Comparison of ENCODE assay signal across 27 mouse cellular contexts in the genomic region with DNA sequence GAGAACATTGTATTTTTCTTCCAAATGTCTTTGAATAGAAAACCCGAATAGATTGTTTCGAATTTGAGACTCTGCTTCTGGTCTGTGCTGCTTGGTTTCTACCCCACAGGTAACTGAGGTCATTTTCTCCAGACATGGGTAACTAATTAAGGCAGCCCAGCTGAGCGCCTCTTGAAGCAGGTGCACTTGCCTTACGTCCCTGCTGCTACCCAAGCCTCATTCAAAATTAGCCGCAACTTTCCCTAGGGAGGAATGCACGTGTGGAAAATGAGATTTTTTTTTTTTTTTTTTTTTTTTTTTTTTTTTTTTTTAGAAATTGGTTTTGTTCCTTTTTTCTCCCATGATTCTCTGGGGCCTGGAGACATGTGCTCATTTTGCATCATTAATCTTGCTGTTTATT.
DNase-seq lines count a peak whose midpoint lies in the region; ATAC-seq lines count a peak whose summit lies in the region.
"Had no signal": no experiment of that assay in that cellular context is flagged by ENCODE, and none has a peak within 500 bp of the region (broad histone marks: within the 10 kb centered on the region; RNA-seq: fewer than 3 reads in every experiment).

No protein-coding gene starts in this region.

- 58% methylated on average over 6 of the region's 6 CpGs for WGBS in hindbrain, embryonic 14.5 days
- 59% methylated on average over 6 of the region's 6 CpGs for WGBS in hindbrain, embryonic 13.5 days
- 71% methylated on average over 6 of the region's 6 CpGs for WGBS in midbrain, embryonic 14.5 days
- 69% methylated on average over 6 of the region's 6 CpGs for WGBS in midbrain, embryonic 13.5 days

- no peak for ATAC-seq in hindbrain, embryonic 14.5 days (ENCODE audit: low FRiP score)
- ATAC-seq in hindbrain, embryonic 13.5 days (ENCODE audit: low FRiP score): no peak
- ATAC-seq in midbrain, embryonic 14.5 days (ENCODE audit: low FRiP score, low TSS enrichment): no peak
- ATAC-seq in midbrain, embryonic 13.5 days: no peak
- ATAC-seq: forebrain, embryonic 15.5 days; hindbrain, embryonic 16.5 days; intestine, postnatal 0 days; Patski had no signal

- intact Hi-C loops in heart, postnatal 25 days (cut with DNase I): no loop called here

- no peaks in the 10 kb centered on the region for H3K4me1 ChIP-seq in hindbrain, embryonic 14.5 days (replicated peaks; ENCODE audit: control insufficient read depth, insufficient read depth, low read length)
- no peaks in the 10 kb centered on the region for H3K4me1 ChIP-seq in hindbrain, embryonic 13.5 days (replicated peaks)
- H3K4me1 ChIP-seq in midbrain, embryonic 14.5 days (ENCODE audit: control insufficient read depth, insufficient read depth, low read length): no peaks in the 10 kb centered on the region
- H3K4me1 ChIP-seq in midbrain, embryonic 13.5 days (replicated peaks): no peaks in the 10 kb centered on the region
- H3K4me1 ChIP-seq: embryonic facial prominence, embryonic 12.5 days; forebrain, embryonic 12.5 days; forebrain, embryonic 15.5 days; heart, embryonic 12.5 days; heart, embryonic 15.5 days had no signal

- H3K9ac ChIP-seq in hindbrain, embryonic 14.5 days: no peak overlapping the region
- H3K9ac ChIP-seq in hindbrain, embryonic 13.5 days: no peak overlapping the region
- no peak overlapping the region for H3K9ac ChIP-seq in midbrain, embryonic 14.5 days (replicated peaks; ENCODE audit: low read length)
- H3K9ac ChIP-seq in midbrain, embryonic 13.5 days (replicated peaks): no peak overlapping the region
- H3K9ac ChIP-seq: embryonic facial prominence, embryonic 12.5 days; forebrain, embryonic 12.5 days; forebrain, embryonic 15.5 days; heart, embryonic 12.5 days; heart, embryonic 15.5 days had no signal

- peak; percentile 8 for DNase-seq in embryo, embryonic 11 days
- DNase-seq in embryo, embryonic 10.5 days (ENCODE audit: low spot score): no peak
- DNase-seq in hindbrain, embryonic 14.5 days (ENCODE audit: low spot score): peak; percentile 28
- DNase-seq in midbrain, embryonic 14.5 days: peak; percentile 31
- DNase-seq in heart, postnatal 25 days (ENCODE audit: low spot score): no peak
- DNase-seq: adrenal gland, postnatal 10 days; adrenal gland, postnatal 36 days; cerebellum, adult 11 months; cerebellum, adult 2 months; cerebellum, adult 9-11 months; cerebellum, postnatal 25 days; gastrocnemius, postnatal 25 days; heart, adult 18-20 months; heart, postnatal 10 days; heart, postnatal 4 days had no signal

- no peak overlapping the region for H3K27ac ChIP-seq in hindbrain, embryonic 14.5 days
- H3K27ac ChIP-seq in hindbrain, embryonic 13.5 days: no peak overlapping the region
- H3K27ac ChIP-seq in midbrain, embryonic 14.5 days (replicated peaks; ENCODE audit: low read depth, low read length): no peak overlapping the region
- H3K27ac ChIP-seq in midbrain, embryonic 13.5 days: no peak overlapping the region
- H3K27ac ChIP-seq: embryonic facial prominence, embryonic 12.5 days; forebrain, embryonic 12.5 days; forebrain, embryonic 15.5 days; heart, embryonic 15.5 days had no signal

- H3K9me3 ChIP-seq in hindbrain, embryonic 14.5 days (ENCODE audit: control insufficient read depth, low read length): no peaks in the 10 kb centered on the region
- H3K9me3 ChIP-seq in hindbrain, embryonic 13.5 days: no peaks in the 10 kb centered on the region
- no peaks in the 10 kb centered on the region for H3K9me3 ChIP-seq in midbrain, embryonic 14.5 days (ENCODE audit: control insufficient read depth, low read length)
- no peaks in the 10 kb centered on the region for H3K9me3 ChIP-seq in midbrain, embryonic 13.5 days
- H3K9me3 ChIP-seq: embryonic facial prominence, embryonic 12.5 days; forebrain, embryonic 12.5 days; forebrain, embryonic 15.5 days; heart, embryonic 12.5 days; heart, embryonic 15.5 days had no signal

- no peak overlapping the region for H3K4me3 ChIP-seq in hindbrain, embryonic 14.5 days (replicated peaks; ENCODE audit: low read length)
- H3K4me3 ChIP-seq in hindbrain, embryonic 13.5 days: no peak overlapping the region
- H3K4me3 ChIP-seq in midbrain, embryonic 14.5 days (replicated peaks; ENCODE audit: low read depth, low read length): no peak overlapping the region
- H3K4me3 ChIP-seq in midbrain, embryonic 13.5 days (replicated peaks): no peak overlapping the region
- H3K4me3 ChIP-seq: embryonic facial prominence, embryonic 12.5 days; erythroblast, embryonic 14.5 days; forebrain, embryonic 12.5 days; forebrain, embryonic 15.5 days; heart, embryonic 12.5 days; heart, embryonic 15.5 days had no signal

- H3K36me3 ChIP-seq in hindbrain, embryonic 14.5 days (replicated peaks; ENCODE audit: control insufficient read depth, insufficient read depth): no peaks in the 10 kb centered on the region
- H3K36me3 ChIP-seq in hindbrain, embryonic 13.5 days: no peaks in the 10 kb centered on the region
- no peaks in the 10 kb centered on the region for H3K36me3 ChIP-seq in midbrain, embryonic 14.5 days (ENCODE audit: control insufficient read depth, insufficient read depth, low read length)
- H3K36me3 ChIP-seq in midbrain, embryonic 13.5 days: no peaks in the 10 kb centered on the region
- H3K36me3 ChIP-seq: embryonic facial prominence, embryonic 12.5 days; forebrain, embryonic 12.5 days; forebrain, embryonic 15.5 days; G1E; heart, embryonic 12.5 days; heart, embryonic 15.5 days had no signal

- H3K4me2 ChIP-seq in hindbrain, embryonic 14.5 days (replicated peaks): no peak overlapping the region
- H3K4me2 ChIP-seq in hindbrain, embryonic 13.5 days: no peak overlapping the region
- no peak overlapping the region for H3K4me2 ChIP-seq in midbrain, embryonic 14.5 days (ENCODE audit: low read length)
- no peak overlapping the region for H3K4me2 ChIP-seq in midbrain, embryonic 13.5 days (replicated peaks)
- H3K4me2 ChIP-seq: embryonic facial prominence, embryonic 12.5 days; forebrain, embryonic 12.5 days; forebrain, embryonic 15.5 days; heart, embryonic 12.5 days; heart, embryonic 15.5 days had no signal

- no peaks in the 10 kb centered on the region for H3K27me3 ChIP-seq in hindbrain, embryonic 14.5 days (ENCODE audit: control insufficient read depth, insufficient read depth, low read length)
- no peaks in the 10 kb centered on the region for H3K27me3 ChIP-seq in hindbrain, embryonic 13.5 days
- no peaks in the 10 kb centered on the region for H3K27me3 ChIP-seq in midbrain, embryonic 14.5 days (ENCODE audit: control insufficient read depth, insufficient read depth, low read length)
- H3K27me3 ChIP-seq in midbrain, embryonic 13.5 days: no peaks in the 10 kb centered on the region
- H3K27me3 ChIP-seq: embryonic facial prominence, embryonic 12.5 days; forebrain, embryonic 12.5 days; forebrain, embryonic 15.5 days; heart, embryonic 12.5 days; heart, embryonic 15.5 days had no signal

Comparison
In these comparisons a context has a peak if more than half of its experiments do, and no peak if none do; other contexts are left out.
1. DNase-seq: peak in embryo, embryonic 11 days (single experiment), hindbrain, embryonic 14.5 days (single experiment) and midbrain, embryonic 14.5 days (single experiment); none in embryo, embryonic 10.5 days (single experiment) and heart, postnatal 25 days (single experiment).